Mouse (Mus musculus) lung, postnatal 0 days (tissue): ENCODE measurements around the gene Ube2z.

Experiments
- CTCF ChIP-seq: IDR thresholded peaks from 2 replicates; pipeline ENCODE4 v1.5.1; 2016; ENCODE audit warnings: antibody characterized with exemption, mild to moderate bottlenecking
- EP300 ChIP-seq: IDR thresholded peaks from 2 replicates; pipeline ENCODE4 v1.6.1; 2016; ENCODE audit warnings: antibody characterized with exemption, mild to moderate bottlenecking, control low read depth

DNA sequence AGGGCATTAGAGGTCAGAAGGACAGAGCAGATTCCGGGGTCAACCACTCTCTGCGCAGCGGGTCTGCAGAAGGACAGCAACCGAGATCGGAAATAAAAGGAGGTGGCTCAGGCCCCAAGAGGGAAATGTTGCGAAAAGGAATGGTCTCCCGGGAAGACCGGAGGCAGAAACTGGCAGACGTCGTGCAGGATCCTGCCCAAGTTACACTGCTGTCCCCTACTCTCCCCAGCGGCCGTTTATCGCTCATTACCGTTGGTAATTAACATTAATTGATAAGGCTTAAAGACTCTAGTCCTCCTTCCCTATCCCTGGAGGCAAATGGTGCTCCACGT lies 10.0 kb upstream of the Ube2z start:
- TF ChIP-seq EP300 (no peak), CTCF (no peak)
